Mouse (Mus musculus) megakaryocyte progenitor cell, adult 5-6 weeks (primary cell): ENCODE measurements around the gene Spi1. TPM values are rescaled to one million over a fixed set of nuclear protein-coding genes. Genes with fewer than 3 reads are reported as not detected.

Experiments
- ATAC-seq: replicated peaks from 2 replicates; pipeline ENCODE4 v1.8.0; 2016; ENCODE audit warnings: mild to moderate bottlenecking, moderate TSS enrichment, inconsistent platforms; ENCODE audit not compliant: poor library complexity
- total RNA-seq, 2 experiments: library from RNA; stranded (forward) in 1 of 2; stranded (reverse) in 1 of 2; fragments of 157-497, 149-512 nt in 1 of 2; fragments of 200-1000 nt in 1 of 2; gene quantifications; 2 replicates each; pipeline versions ENCODE4 v1.2.3 to v1.2.4; 2015 to 2017

The Spi1 gene
- total RNA-seq (2015): 182 and 235 TPM in 2 replicates
- 82.5 and 97.3 TPM in 2 replicates for total RNA-seq (2017)

GRCm38 (mm10) chr2:91081775-91082695, at the start of gene Spi1:
Gene Spi1, plus strand, starts transcription at chr2:91082390.
- no peak for ATAC-seq

GRCm38 (mm10) chr2:91033000-91033399, 49.2 kb upstream of the Spi1 start:
- peak; percentile 84 for ATAC-seq

- ATAC-seq: no peak
These were observed 46.8 kb upstream of the Spi1 start, which contains the start of gene Rapsn for GRCm38 (mm10) chr2:91035385-91035784. Gene Rapsn, plus strand, starts transcription at chr2:91035620.

GRCm38 (mm10) chr2:91041786-91042185, 40.4 kb upstream of the Spi1 start:
- ATAC-seq: no peak

- peak; percentile 96 for ATAC-seq
These were observed 39.4 kb upstream of the Spi1 start for GRCm38 (mm10) chr2:91042651-91043398.

- ATAC-seq: no peak
These were observed 37.5 kb upstream of the Spi1 start for GRCm38 (mm10) chr2:91044727-91045126.

GRCm38 (mm10) chr2:91045805-91046204, 36.4 kb upstream of the Spi1 start:
- ATAC-seq: peak; percentile 18; the same call in 1 of the 2 replicates

- ATAC-seq: no peak
These were observed 34.8 kb upstream of the Spi1 start for GRCm38 (mm10) chr2:91047359-91047758.

GRCm38 (mm10) chr2:91051917-91052316, 30.3 kb upstream of the Spi1 start:
- no peak for ATAC-seq

GRCm38 (mm10) chr2:91052752-91053151, 29.4 kb upstream of the Spi1 start:
- peak; percentile 24; the same call in 1 of the 2 replicates for ATAC-seq

GRCm38 (mm10) chr2:91053181-91053933, 28.8 kb upstream of the Spi1 start:
- no peak for ATAC-seq

- ATAC-seq: peak; percentile 96
These were observed 28.2 kb upstream of the Spi1 start, which contains the start of gene Psmc3 for GRCm38 (mm10) chr2:91053934-91054382. Gene Psmc3, plus strand, starts transcription at chr2:91054009.

GRCm38 (mm10) chr2:91058435-91058834, 23.8 kb upstream of the Spi1 start:
- no peak for ATAC-seq

- ATAC-seq: no peak
These were observed 22.8 kb upstream of the Spi1 start for GRCm38 (mm10) chr2:91059376-91059775.

- peak; percentile 70 for ATAC-seq
These were observed 21.4 kb upstream of the Spi1 start for GRCm38 (mm10) chr2:91060544-91061355.

GRCm38 (mm10) chr2:91061849-91062481, 20.2 kb upstream of the Spi1 start:
- no peak for ATAC-seq

- no peak for ATAC-seq
These were observed 19.2 kb upstream of the Spi1 start for GRCm38 (mm10) chr2:91062779-91063606.

GRCm38 (mm10) chr2:91064211-91064610, 18.0 kb upstream of the Spi1 start:
- ATAC-seq: no peak
